Mouse (Mus musculus) neural tube, embryonic 14.5 days (tissue): Measurements from ENCODE around the gene Hyal2. TPM values are rescaled to one million over a fixed set of nuclear protein-coding genes. Genes with fewer than 3 reads are reported as not detected.

ENCODE experiments used
- ATAC-seq: fragments of 200-750 bp; cut with Nextera tagmentation; 2 replicates; pipeline ENCODE4 v1.8.0; 2017; ENCODE audit warnings: low read depth, mild to moderate bottlenecking, moderate TSS enrichment, moderate library complexity
- H3K27ac ChIP-seq: fragments of 300-500 bp; sonication (generic); 2 replicates; pipeline ENCODE4 v1.5.1; 2014; ENCODE audit warnings: low read depth, mild to moderate bottlenecking, control low read depth, low read length, moderate library complexity, mixed read lengths
- H3K27me3 ChIP-seq: fragments of 300-500 bp; sonication (generic); 2 replicates; pipeline ENCODE4 v1.6.1; 2014; ENCODE audit warnings: low read length; ENCODE audit not compliant: control insufficient read depth, insufficient read depth
- H3K36me3 ChIP-seq: fragments of 300-500 bp; sonication (generic); 2 replicates; pipeline ENCODE4 v1.6.1; 2014; ENCODE audit warnings: low read length, mixed read lengths; ENCODE audit not compliant: control insufficient read depth, insufficient read depth
- H3K4me1 ChIP-seq: fragments of 300-500 bp; sonication (generic); 2 replicates; pipeline ENCODE4 v1.6.1; 2014; ENCODE audit warnings: low read length; ENCODE audit not compliant: control insufficient read depth, insufficient read depth
- H3K4me2 ChIP-seq: fragments of 300-500 bp; sonication (generic); 2 replicates; pipeline ENCODE4 v1.6.1; 2014; ENCODE audit warnings: mild to moderate bottlenecking, low read depth, low read length, control low read depth
- H3K4me3 ChIP-seq: fragments of 300-500 bp; sonication (generic); 2 replicates; pipeline ENCODE4 v1.5.1; 2014; ENCODE audit warnings: low read depth, low read length, control low read depth, mixed read lengths
- H3K9ac ChIP-seq: fragments of 300-500 bp; sonication (generic); replicated peaks from 2 replicates; pipeline ENCODE4 v1.6.1; 2014; ENCODE audit warnings: low read depth, mild to moderate bottlenecking, control low read depth, low read length, mixed read lengths
- H3K9me3 ChIP-seq: fragments of 300-500 bp; sonication (generic); 2 replicates; pipeline ENCODE4 v1.6.1; 2016; ENCODE audit warnings: low read length; ENCODE audit not compliant: control insufficient read depth
- WGBS: fragments of 180-500 bp; shearing (Covaris S2); extraction: QIAGEN DNeasy Blood & Tissue Kit; methylation state at CpG from one replicate; pipeline ENCODE4 v1.1.7; 2014; 5-methylcytosine and 5-hydroxymethylcytosine counted together
- polyA plus RNA-seq: library from polyadenylated mRNA; unstranded; fragments of >200 nt; fragmentation: Nextera tagmentation; extraction: Ambion mirVana; gene quantifications from 2 replicates; pipeline ENCODE4 v1.2.1, GENCODE M21; 2014

Hyal2 gene
- polyA plus RNA-seq, 1 experiment from 2014 or later: 60.3 TPM

DNA sequence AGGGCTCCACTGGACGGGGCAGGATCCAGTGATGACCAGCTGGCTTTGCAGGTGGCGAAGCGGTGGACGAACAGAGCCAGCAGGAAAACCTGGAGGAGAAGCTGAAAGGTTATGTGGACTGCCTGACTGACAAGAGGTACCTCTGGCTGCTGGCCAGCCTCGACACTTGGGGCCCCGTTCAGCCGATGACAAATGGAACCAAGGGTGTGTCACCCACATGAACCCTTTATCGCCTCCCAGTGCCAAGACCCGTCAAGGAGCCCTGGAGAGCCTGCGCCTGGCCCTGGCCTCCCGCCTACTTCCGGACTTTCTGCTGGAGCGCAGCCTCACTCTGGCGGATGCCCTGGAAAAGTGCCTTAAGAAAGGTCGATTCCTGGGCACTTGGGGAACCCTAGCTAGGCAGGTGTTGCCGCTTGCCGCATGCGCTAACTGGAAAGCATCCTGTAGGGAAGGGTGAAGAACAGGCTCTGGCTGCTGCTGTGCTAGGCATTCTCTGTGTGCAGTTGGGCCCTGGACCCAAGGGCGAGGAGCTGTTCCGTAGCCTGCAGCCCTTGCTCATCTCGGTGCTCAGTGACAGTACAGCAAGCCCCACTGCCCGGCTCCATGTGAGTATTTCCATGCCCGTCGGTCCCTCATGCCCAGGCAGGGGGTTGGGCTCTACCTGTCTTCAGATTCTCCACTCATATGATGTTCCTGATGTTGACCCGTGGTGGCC is 22.5 kb downstream of the Hyal2 start:
- 93% methylated on average over 25 of the region's 25 CpGs for WGBS
- ATAC-seq: no peak

DNA sequence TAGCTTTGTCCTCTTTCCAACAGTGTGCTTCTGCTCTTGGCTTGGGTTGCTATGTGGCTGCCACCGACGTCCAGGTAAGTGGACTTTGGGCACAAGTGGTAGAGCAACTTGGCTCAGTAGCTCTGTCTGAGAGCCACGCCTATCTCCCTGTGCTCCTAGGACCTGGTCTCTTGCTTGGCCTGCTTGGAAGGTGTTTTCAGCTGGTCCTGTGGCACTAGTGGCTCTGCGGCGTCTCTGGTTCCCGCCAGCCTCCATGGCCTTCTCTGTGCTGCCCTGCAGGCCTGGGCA is 23.0 kb downstream of the Hyal2 start:
- Histone ChIP-seq H3K36me3 (peaks cover 31% of the 10 kb centered on the region), H3K9ac (no peak overlapping the region), H3K9me3 (no peaks in the 10 kb centered on the region), H3K4me1 (peaks cover 6% of the 10 kb centered on the region), H3K27ac (no peak overlapping the region), H3K27me3 (no peaks in the 10 kb centered on the region), H3K4me2 (no peak overlapping the region), H3K4me3 (no peak overlapping the region)
- 97% methylated on average over 6 of the region's 6 CpGs for WGBS
- no peak for ATAC-seq

More for the DNA sequence above, 22.5 kb downstream of the Hyal2 start:
- H3K9ac ChIP-seq: no peak overlapping the region
- H3K9me3 ChIP-seq: no peaks in the 10 kb centered on the region
- H3K36me3 ChIP-seq: peaks cover 31% of the 10 kb centered on the region
- no peaks in the 10 kb centered on the region for H3K27me3 ChIP-seq
- peaks cover 6% of the 10 kb centered on the region for H3K4me1 ChIP-seq
- H3K4me3 ChIP-seq: no peak overlapping the region
- H3K27ac ChIP-seq: no peak overlapping the region
- H3K4me2 ChIP-seq: no peak overlapping the region

DNA sequence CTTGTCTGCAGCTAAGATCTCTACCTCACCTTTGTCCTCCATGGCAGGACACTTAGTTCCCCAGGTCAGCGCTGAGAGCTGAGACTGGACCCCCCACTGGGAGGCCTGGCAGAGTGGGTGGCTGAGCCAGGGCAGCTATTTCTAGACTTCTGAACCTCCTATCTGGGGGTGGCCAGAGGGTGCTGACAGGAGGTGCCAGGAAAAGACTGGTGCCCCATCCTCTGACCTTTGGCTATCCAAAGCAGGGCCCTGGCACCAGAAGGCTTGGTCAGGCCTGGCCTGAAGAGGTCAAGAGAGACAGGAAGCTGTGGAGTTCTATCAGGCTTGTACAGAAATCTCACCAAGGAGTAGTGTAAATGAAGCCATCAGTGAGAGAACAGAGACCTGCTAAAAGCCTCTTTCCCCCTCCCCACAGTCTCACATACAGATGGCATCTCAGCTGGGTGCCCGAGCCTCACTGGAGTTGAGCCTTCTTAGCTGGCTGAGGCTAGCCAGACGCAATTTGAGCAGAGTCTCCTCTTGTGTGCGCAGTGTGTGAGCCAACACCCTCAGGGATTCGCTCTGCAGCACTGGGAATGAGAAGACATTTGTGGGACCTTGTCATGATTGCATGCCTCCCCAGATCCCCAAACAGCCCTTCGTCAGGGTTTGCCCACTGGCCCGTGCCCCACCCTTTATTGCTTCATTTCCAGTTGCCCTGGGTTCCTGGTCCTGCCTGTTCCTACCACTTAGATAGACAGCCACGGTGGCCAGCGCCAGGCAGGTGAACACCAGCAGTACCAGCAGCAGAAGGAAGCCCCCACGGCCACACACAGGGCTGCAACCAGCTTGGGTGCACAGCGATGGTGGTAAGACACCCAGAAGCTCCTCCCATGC is 25.6 kb downstream of the Hyal2 start:
- Histone ChIP-seq H3K36me3 (peaks cover 31% of the 10 kb centered on the region), H3K4me1 (peaks cover 3% of the 10 kb centered on the region), H3K4me3 (no peak overlapping the region), H3K27ac (no peak overlapping the region), H3K4me2 (no peak overlapping the region), H3K9ac (no peak overlapping the region), H3K27me3 (no peaks in the 10 kb centered on the region), H3K9me3 (no peaks in the 10 kb centered on the region)
- no peak for ATAC-seq
- 72% methylated on average over 11 of the region's 11 CpGs for WGBS

DNA sequence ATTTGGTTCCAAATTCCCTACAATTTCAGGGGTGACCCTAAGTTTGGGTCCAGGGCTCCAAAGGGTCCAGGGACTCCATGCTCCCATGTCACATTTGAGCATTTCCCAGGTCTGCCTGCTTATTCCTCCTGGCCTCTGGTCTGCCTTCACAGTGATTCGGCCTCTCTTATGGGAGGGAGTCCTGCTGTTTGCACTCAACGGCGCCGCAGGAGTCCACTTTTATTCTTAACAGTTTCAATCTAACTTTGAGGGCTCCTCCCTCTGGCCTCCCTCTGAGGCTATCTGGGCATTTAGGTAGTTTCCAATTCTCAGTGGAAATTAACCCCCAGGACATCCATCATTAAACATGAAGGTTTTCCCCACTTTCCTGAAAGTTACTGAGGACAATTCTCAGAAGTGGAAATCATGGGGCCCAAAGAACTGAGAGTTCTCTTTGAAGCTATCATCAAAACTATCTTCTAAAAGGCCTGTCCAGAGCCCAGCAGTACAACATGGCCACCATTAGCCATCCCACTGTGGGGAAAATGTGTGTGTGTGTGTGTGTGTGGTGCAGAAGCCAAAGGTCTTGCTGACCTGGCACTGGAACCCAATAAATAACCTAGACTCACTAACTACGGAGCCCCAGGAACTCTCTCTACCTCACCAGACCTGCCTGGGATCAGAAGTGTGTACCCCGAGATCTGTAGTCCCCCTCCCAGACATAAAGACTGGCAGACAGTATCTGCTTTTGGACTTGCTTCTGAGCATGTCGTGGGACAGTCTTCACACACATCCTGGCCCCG is 26.7 kb downstream of the Hyal2 start:
- Histone ChIP-seq H3K4me1 (no peaks in the 10 kb centered on the region), H3K27me3 (no peaks in the 10 kb centered on the region), H3K27ac (no peak overlapping the region), H3K9me3 (no peaks in the 10 kb centered on the region), H3K36me3 (peaks cover 31% of the 10 kb centered on the region), H3K4me2 (no peak overlapping the region), H3K9ac (no peak overlapping the region), H3K4me3 (no peak overlapping the region)
- ATAC-seq: no peak
- 63% methylated on average over 8 of the region's 8 CpGs for WGBS

DNA sequence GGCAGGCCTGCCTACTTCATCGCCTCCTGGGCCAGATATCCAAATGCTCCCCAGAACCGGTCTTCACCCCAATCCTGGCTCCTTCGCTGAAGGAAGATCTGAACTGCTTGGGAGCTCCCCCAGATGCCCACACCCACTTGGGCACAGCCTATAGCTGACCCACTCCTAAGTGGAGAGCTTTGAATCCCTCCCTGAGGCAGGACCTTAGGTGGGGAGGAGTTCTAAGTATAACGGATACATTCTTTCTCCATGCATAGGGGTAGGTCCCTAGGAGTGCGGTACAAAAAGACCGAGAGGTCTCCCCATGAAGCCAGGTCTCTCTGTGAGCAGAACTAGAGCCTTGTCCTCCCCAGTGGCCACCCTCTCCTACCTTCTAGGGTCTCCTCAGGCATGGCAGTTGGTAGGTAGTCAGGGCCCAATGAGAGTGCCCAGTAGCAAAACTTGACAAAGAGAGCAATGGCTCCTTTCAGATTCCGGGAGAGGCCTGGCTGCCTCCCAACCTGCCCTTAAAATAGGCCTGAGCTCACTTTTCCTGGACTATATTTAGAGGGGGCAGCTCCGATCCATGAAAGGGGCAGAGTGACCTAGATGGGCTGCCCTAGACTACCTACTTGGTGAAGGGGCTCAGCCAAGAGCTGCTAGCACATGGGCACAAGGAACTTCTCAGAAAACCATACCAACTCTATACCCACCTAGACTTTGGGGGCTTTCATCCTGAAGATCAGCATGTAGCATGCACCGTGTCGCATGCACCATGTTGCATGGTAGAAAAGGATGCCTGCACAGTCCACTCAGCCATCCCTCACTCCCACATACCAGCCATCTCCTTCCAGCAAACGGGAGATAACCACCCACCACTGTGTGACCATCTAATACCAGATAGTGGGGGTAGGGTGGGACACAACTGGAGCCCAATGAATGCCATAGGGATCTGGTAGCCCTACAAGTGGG is 29.1 kb downstream of the Hyal2 start:
- Histone ChIP-seq H3K27me3 (no peaks in the 10 kb centered on the region), H3K27ac (no peak overlapping the region), H3K9me3 (no peaks in the 10 kb centered on the region), H3K4me1 (no peaks in the 10 kb centered on the region), H3K4me2 (no peak overlapping the region), H3K36me3 (peaks cover 8% of the 10 kb centered on the region), H3K4me3 (no peak overlapping the region), H3K9ac (no peak overlapping the region)
- WGBS: 92% methylated on average over 11 of the region's 11 CpGs
- ATAC-seq: no peak

DNA sequence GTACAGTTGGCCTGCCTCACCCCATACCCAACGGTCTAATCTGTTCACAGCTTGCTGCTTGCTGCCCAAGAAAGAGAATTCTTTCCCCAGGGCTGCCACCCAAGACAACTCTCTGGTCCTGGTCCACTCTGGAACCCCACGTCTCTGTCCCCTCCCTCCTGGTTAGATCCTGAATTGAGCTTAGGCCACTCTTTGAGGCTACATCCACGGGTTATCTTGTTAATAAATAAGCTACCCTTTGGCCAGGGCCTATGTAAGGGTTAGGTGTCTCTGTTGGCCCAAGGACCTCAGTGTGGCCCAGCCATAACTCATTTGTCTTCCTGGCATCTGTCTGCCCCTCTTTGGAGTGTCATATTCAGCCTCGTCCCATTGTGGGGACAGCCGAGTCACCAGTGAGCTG is 30.6 kb downstream of the Hyal2 start:
- Histone ChIP-seq H3K4me1 (no peaks in the 10 kb centered on the region), H3K27me3 (no peaks in the 10 kb centered on the region), H3K36me3 (peaks cover 7% of the 10 kb centered on the region; the same call in 1 of the 2 replicates), H3K9ac (no peak overlapping the region), H3K4me2 (no peak overlapping the region), H3K27ac (no peak overlapping the region), H3K4me3 (no peak overlapping the region), H3K9me3 (no peaks in the 10 kb centered on the region)
- 77% methylated on average over 5 of the region's 5 CpGs for WGBS
- no peak for ATAC-seq

DNA sequence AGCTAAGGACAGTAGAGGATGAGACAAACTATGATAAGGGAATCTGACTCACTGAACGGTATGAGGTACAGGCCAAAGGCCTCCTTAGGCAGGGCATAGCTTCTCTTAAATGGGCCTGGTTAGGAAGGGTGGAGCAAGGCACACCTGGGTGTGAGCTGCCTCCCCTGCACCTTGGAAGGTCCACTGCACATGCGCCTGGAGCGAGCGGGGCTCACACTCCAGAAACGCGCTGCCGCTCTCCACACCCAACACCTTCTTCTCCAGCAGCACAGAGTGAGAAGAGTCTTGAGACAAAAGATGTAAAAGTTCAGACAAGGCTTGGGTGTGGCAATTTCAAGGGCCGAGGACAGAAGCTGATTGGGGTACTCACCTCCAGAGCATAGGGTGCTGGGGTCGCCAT is 31.7 kb downstream of the Hyal2 start:
- Histone ChIP-seq H3K9ac (no peak overlapping the region), H3K27me3 (no peaks in the 10 kb centered on the region), H3K27ac (no peak overlapping the region), H3K4me2 (no peak overlapping the region), H3K4me3 (no peak overlapping the region), H3K4me1 (0 out of 2 replicates have a peak, but pooled peaks cover 3% of the 10 kb centered on the region), H3K36me3 (no peaks in the 10 kb centered on the region), H3K9me3 (no peaks in the 10 kb centered on the region)
- no peak for ATAC-seq
- 90% methylated on average over 9 of the region's 9 CpGs for WGBS

DNA sequence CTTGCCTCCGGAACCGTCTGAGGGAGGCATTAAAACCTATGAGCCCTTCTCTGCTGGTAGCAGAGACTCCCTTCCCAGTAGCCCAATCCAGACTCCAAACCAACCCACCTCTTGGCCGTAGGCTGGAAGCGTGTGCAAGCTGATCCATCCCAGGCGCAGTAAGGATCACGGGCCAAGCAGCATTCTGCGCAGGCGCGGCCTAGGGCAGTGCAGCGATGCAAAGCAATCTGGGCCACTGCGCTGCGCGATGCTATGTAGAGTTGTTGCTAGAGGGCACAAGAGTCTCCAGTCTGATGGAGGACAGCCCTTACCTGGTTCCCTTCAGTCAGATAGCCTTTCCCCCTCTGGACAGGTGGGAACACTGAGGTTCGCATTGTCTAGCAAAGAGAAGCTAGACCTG is 32.1 kb downstream of the Hyal2 start:
- Histone ChIP-seq H3K4me2 (no peak overlapping the region), H3K27me3 (no peaks in the 10 kb centered on the region), H3K4me1 (0 out of 2 replicates have a peak, but pooled peaks cover 7% of the 10 kb centered on the region), H3K36me3 (no peaks in the 10 kb centered on the region), H3K9ac (no peak overlapping the region), H3K27ac (no peak overlapping the region), H3K9me3 (no peaks in the 10 kb centered on the region), H3K4me3 (no peak overlapping the region)
- ATAC-seq: 0 out of 2 replicates have a peak, but pooled peaks have one; percentile 29
- 65% methylated on average over 14 of the region's 14 CpGs for WGBS
